Mouse (Mus musculus) hindbrain, embryonic 13.5 days (tissue): ENCODE results near the gene Hal. TPM values are rescaled to one million over a fixed set of nuclear protein-coding genes. Genes with fewer than 3 reads are reported as not detected.
"Not testable (repeated sequence)": the region's sequence is repeated elsewhere in the genome, so short reads cannot be mapped to it uniquely, and the experiment has no call there.

Experiments used
- ATAC-seq: fragments of 200-750 bp; cut with Nextera tagmentation; 2 replicates; pipeline ENCODE4 v1.8.0; 2017; ENCODE audit warnings: moderate TSS enrichment; ENCODE audit not compliant: low FRiP score
- H3K27ac ChIP-seq: fragments of 300-500 bp; sonication (generic); 2 replicates; pipeline ENCODE4 v1.5.1; 2015; ENCODE audit warnings: inconsistent platforms, mild to moderate bottlenecking, moderate library complexity
- H3K27me3 ChIP-seq: fragments of 300-500 bp; sonication (generic); 2 replicates; pipeline ENCODE4 v1.6.1; 2015; ENCODE audit warnings: mild to moderate bottlenecking, inconsistent platforms
- H3K36me3 ChIP-seq: fragments of 300-500 bp; sonication (generic); 2 replicates; pipeline ENCODE4 v1.6.1; 2015; ENCODE audit warnings: mild to moderate bottlenecking, inconsistent platforms
- H3K4me1 ChIP-seq: fragments of 300-500 bp; sonication (generic); replicated peaks from 2 replicates; pipeline ENCODE4 v1.6.1; 2015; ENCODE audit warnings: inconsistent platforms
- H3K4me2 ChIP-seq: fragments of 300-500 bp; sonication (generic); 2 replicates; pipeline ENCODE4 v1.6.1; 2015; ENCODE audit warnings: inconsistent platforms, mild to moderate bottlenecking, moderate library complexity
- H3K4me3 ChIP-seq: fragments of 300-500 bp; sonication (generic); 2 replicates; pipeline ENCODE4 v1.5.1; 2015; ENCODE audit warnings: mild to moderate bottlenecking, inconsistent platforms
- H3K9ac ChIP-seq: fragments of 300-500 bp; sonication (generic); 2 replicates; pipeline ENCODE4 v1.6.1; 2015; ENCODE audit warnings: mild to moderate bottlenecking, inconsistent platforms
- H3K9me3 ChIP-seq: fragments of 300-500 bp; sonication (generic); 2 replicates; pipeline ENCODE4 v1.6.1; 2016; ENCODE audit warnings: inconsistent platforms
- WGBS: fragments of 180-500 bp; shearing (Covaris S2); methylation state at CpG from one replicate; pipeline ENCODE4 v1.1.7; 2015; 5-methylcytosine and 5-hydroxymethylcytosine counted together
- polyA plus RNA-seq: library from polyadenylated mRNA; unstranded; fragments of >200 nt; fragmentation: Nextera tagmentation; extraction: Ambion mirVana; gene quantifications from 2 replicates; pipeline ENCODE4 v1.2.1, GENCODE M21; 2015

The Hal gene
- polyA plus RNA-seq, 1 experiment from 2014 or later = not detected

GRCm38 (mm10) chr10:93543176-93543575 lies 54.6 kb downstream of the Hal start:
- no peak for ATAC-seq

GRCm38 (mm10) chr10:93544172-93544571 lies 55.6 kb downstream of the Hal start:
- Histone ChIP-seq H3K9ac (no peak overlapping the region), H3K4me2 (no peak overlapping the region), H3K27me3 (peaks cover 6% of the 10 kb centered on the region; the same call in 1 of the 2 replicates), H3K36me3 (no peaks in the 10 kb centered on the region), H3K9me3 (no peaks in the 10 kb centered on the region), H3K27ac (no peak overlapping the region), H3K4me1 (peaks cover 13% of the 10 kb centered on the region), H3K4me3 (no peak overlapping the region)
- 77% methylated on average over 5 of the region's 5 CpGs for WGBS
- ATAC-seq = no peak

More at GRCm38 (mm10) chr10:93543176-93543575, 54.6 kb downstream of the Hal start:
- H3K9ac ChIP-seq = no peak overlapping the region
- WGBS = 45% methylated on average over 6 of the region's 6 CpGs
- H3K27me3 ChIP-seq = peaks cover 6% of the 10 kb centered on the region
- no peak overlapping the region for H3K27ac ChIP-seq
- H3K36me3 ChIP-seq = no peaks in the 10 kb centered on the region
- H3K4me1 ChIP-seq = peaks cover 13% of the 10 kb centered on the region
- H3K9me3 ChIP-seq = no peaks in the 10 kb centered on the region
- no peak overlapping the region for H3K4me3 ChIP-seq
- H3K4me2 ChIP-seq = no peak overlapping the region

GRCm38 (mm10) chr10:93547741-93548270 lies 59.2 kb downstream of the Hal start:
- Histone ChIP-seq H3K27me3 (no peaks in the 10 kb centered on the region), H3K27ac (no peak overlapping the region), H3K4me3 (no peak overlapping the region), H3K36me3 (no peaks in the 10 kb centered on the region), H3K4me1 (no peaks in the 10 kb centered on the region; the same call in 1 of the 2 replicates), H3K4me2 (no peak overlapping the region), H3K9ac (no peak overlapping the region), H3K9me3 (no peaks in the 10 kb centered on the region)
- 88% methylated on average over 4 of the region's 4 CpGs for WGBS
- no peak for ATAC-seq

- Histone ChIP-seq H3K4me3 (no peak overlapping the region), H3K4me2 (no peak overlapping the region), H3K9ac (no peak overlapping the region), H3K27ac (no peak overlapping the region), H3K36me3 (no peaks in the 10 kb centered on the region), H3K27me3 (no peaks in the 10 kb centered on the region), H3K9me3 (no peaks in the 10 kb centered on the region), H3K4me1 (no peaks in the 10 kb centered on the region)
- 15% methylated on average over 7 of the region's 7 CpGs for WGBS
- ATAC-seq = peak; percentile 61; the same call in 1 of the 2 replicates
These were observed 60.4 kb downstream of the Hal start for GRCm38 (mm10) chr10:93548991-93549390.

GRCm38 (mm10) chr10:93549821-93550220 lies 61.3 kb downstream of the Hal start:
- WGBS = 86% methylated on average over 10 of the region's 10 CpGs
- no peak overlapping the region for H3K4me2 ChIP-seq
- H3K4me3 ChIP-seq = no peak overlapping the region
- no peak overlapping the region for H3K9ac ChIP-seq
- H3K27ac ChIP-seq = no peak overlapping the region
- H3K9me3 ChIP-seq = no peaks in the 10 kb centered on the region
- H3K36me3 ChIP-seq = no peaks in the 10 kb centered on the region
- H3K27me3 ChIP-seq = no peaks in the 10 kb centered on the region
- ATAC-seq = no peak
- no peaks in the 10 kb centered on the region for H3K4me1 ChIP-seq

- H3K4me1 ChIP-seq = no peaks in the 10 kb centered on the region
- no peak for ATAC-seq
- no peaks in the 10 kb centered on the region for H3K36me3 ChIP-seq
- H3K27ac ChIP-seq = no peak overlapping the region
- no peak overlapping the region for H3K4me2 ChIP-seq
- no peaks in the 10 kb centered on the region for H3K27me3 ChIP-seq
- H3K9ac ChIP-seq = no peak overlapping the region
- no peaks in the 10 kb centered on the region for H3K9me3 ChIP-seq
- 90% methylated on average over 8 of the region's 8 CpGs for WGBS
- H3K4me3 ChIP-seq = no peak overlapping the region
These were observed 64.0 kb downstream of the Hal start for GRCm38 (mm10) chr10:93552596-93552995.

GRCm38 (mm10) chr10:93557971-93558370 lies 69.4 kb downstream of the Hal start:
- not testable (repeated sequence) for H3K9ac ChIP-seq, ATAC-seq, H3K27ac ChIP-seq, H3K36me3 ChIP-seq, H3K4me3 ChIP-seq, H3K4me2 ChIP-seq, H3K4me1 ChIP-seq, H3K9me3 ChIP-seq, H3K27me3 ChIP-seq
- WGBS = 84% methylated on average over 2 of the region's 2 CpGs

GRCm38 (mm10) chr10:93559786-93560185 lies 71.2 kb downstream of the Hal start:
- no peak overlapping the region for H3K9ac ChIP-seq
- H3K4me1 ChIP-seq = no peaks in the 10 kb centered on the region
- WGBS = 55% methylated on average over 9 of the region's 9 CpGs
- no peaks in the 10 kb centered on the region for H3K9me3 ChIP-seq
- H3K4me2 ChIP-seq = no peak overlapping the region
- no peaks in the 10 kb centered on the region for H3K27me3 ChIP-seq
- H3K4me3 ChIP-seq = no peak overlapping the region
- no peaks in the 10 kb centered on the region for H3K36me3 ChIP-seq
- no peak overlapping the region for H3K27ac ChIP-seq
- ATAC-seq = no peak

GRCm38 (mm10) chr10:93564518-93565090 lies 76.0 kb downstream of the Hal start:
- Histone ChIP-seq H3K4me2 (no peak overlapping the region), H3K27me3 (no peaks in the 10 kb centered on the region), H3K36me3 (no peaks in the 10 kb centered on the region), H3K27ac (no peak overlapping the region), H3K9ac (no peak overlapping the region), H3K4me3 (no peak overlapping the region), H3K4me1 (no peaks in the 10 kb centered on the region), H3K9me3 (no peaks in the 10 kb centered on the region)
- 93% methylated on average over 14 of the region's 14 CpGs for WGBS
- no peak for ATAC-seq

- H3K9ac ChIP-seq = no peak overlapping the region
- H3K36me3 ChIP-seq = no peaks in the 10 kb centered on the region
- H3K4me3 ChIP-seq = no peak overlapping the region
- WGBS = 92% methylated on average over 10 of the region's 10 CpGs
- H3K4me1 ChIP-seq = no peaks in the 10 kb centered on the region
- ATAC-seq = no peak
- H3K27me3 ChIP-seq = no peaks in the 10 kb centered on the region
- no peaks in the 10 kb centered on the region for H3K9me3 ChIP-seq
- H3K4me2 ChIP-seq = no peak overlapping the region
- H3K27ac ChIP-seq = no peak overlapping the region
These were observed 78.5 kb downstream of the Hal start for GRCm38 (mm10) chr10:93567066-93567465.

- no peaks in the 10 kb centered on the region for H3K36me3 ChIP-seq
- WGBS = 94% methylated on average over 11 of the region's 11 CpGs
- ATAC-seq = no peak
- no peak overlapping the region for H3K9ac ChIP-seq
- no peak overlapping the region for H3K4me3 ChIP-seq
- no peaks in the 10 kb centered on the region for H3K4me1 ChIP-seq
- H3K27me3 ChIP-seq = no peaks in the 10 kb centered on the region
- no peak overlapping the region for H3K27ac ChIP-seq
- no peaks in the 10 kb centered on the region for H3K9me3 ChIP-seq
- no peak overlapping the region for H3K4me2 ChIP-seq
These were observed 79.4 kb downstream of the Hal start for GRCm38 (mm10) chr10:93567841-93568566.

- Histone ChIP-seq H3K36me3 (no peaks in the 10 kb centered on the region), H3K4me1 (no peaks in the 10 kb centered on the region), H3K4me3 (no peak overlapping the region), H3K27me3 (no peaks in the 10 kb centered on the region), H3K27ac (no peak overlapping the region), H3K9ac (no peak overlapping the region), H3K9me3 (no peaks in the 10 kb centered on the region), H3K4me2 (no peak overlapping the region)
- ATAC-seq = no peak
- WGBS = 86% methylated on average over 6 of the region's 6 CpGs
These were observed 80.1 kb downstream of the Hal start for GRCm38 (mm10) chr10:93568671-93569070.
